Mouse (Mus musculus): ENCODE results near the gene Fam198b.

Gene Fam198b

GRCm38 (mm10) chr3:79983961-79984419 lies 99.7 kb downstream of the Fam198b start:
- no peak for DNase-seq (ENCODE audit: low spot score)

GRCm38 (mm10) chr3:79984542-79984941 lies 100.2 kb downstream of the Fam198b start:
- no peak for DNase-seq (ENCODE audit: low spot score)

- no peak for DNase-seq (ENCODE audit: low spot score)
Observed at GRCm38 (mm10) chr3:79989250-79989649, 104.9 kb downstream of the Fam198b start.

GRCm38 (mm10) chr3:79989911-79990310 lies 105.6 kb downstream of the Fam198b start:
- no peak for DNase-seq (ENCODE audit: low spot score)

- no peak for DNase-seq (ENCODE audit: low spot score)
Observed at GRCm38 (mm10) chr3:79990480-79990879, 106.1 kb downstream of the Fam198b start.

GRCm38 (mm10) chr3:79994029-79994539 lies 109.8 kb downstream of the Fam198b start:
- no peak for DNase-seq (ENCODE audit: low spot score)

GRCm38 (mm10) chr3:79995726-79996125 lies 111.4 kb downstream of the Fam198b start:
- DNase-seq (ENCODE audit: low spot score) = no peak

All from ovary, postnatal 10 days (tissue).